Mouse (Mus musculus): ENCODE measurements at regions not wholly inside any gene's neighbourhood (a gene's known extent, or its start where the extent isn't known, plus 50 kb on each side); places are given as distances from the start of the nearest gene placed in this dataset.
"Not testable (repeated sequence)": the region's sequence is repeated elsewhere in the genome, so short reads cannot be mapped to it uniquely, and the experiment has no call there.

GRCm38 (mm10) chr14:53683361-53684015, 570.4 kb downstream of the Dad1 start:
- DNase-seq, result not testable (repeated sequence)

DNA sequence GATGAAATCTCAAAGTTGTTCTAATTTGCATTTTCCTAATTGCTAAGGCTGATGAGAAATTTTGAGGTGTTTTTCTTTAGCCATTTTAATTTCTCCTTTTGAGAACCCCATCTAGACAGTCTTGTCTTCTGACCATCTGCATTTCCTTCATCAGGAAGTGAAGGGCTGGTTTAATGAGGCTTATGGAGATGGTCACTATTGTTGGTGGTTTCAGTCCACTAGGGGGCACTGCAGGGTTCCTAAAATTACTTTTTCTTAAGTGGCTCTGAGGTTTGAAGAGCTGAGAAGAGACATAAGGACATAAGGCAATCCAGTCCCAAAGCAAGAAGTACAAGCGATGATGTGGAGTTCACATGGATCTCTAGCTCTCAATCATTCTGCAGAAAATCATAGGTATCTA, 571.2 kb downstream of the Dad1 start:
- not testable (repeated sequence) for DNase-seq

DNA sequence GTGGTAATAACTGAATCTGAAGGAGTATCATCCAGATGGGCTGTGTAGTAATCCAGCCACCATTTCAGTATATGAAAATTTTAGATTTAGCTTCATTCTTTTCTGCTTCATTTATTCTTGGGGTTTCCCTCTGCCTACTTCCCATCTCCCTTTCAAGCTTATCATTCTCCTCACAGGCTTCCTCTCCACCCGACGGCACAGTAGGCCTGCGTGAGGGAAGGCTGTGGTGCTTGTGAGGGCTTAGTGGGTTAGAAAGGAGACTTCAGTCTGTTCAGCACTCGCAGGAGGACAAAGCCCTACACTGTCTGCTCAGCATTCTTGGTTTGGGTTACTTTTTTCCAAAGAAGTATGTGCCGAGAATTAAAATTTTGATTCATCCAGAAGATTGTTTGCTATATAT, 572.6 kb downstream of the Dad1 start:
- DNase-seq, result not testable (repeated sequence)

- DNase-seq, result not testable (repeated sequence)
Measured at GRCm38 (mm10) chr14:53665681-53666080, 588.2 kb downstream of the Dad1 start.

GRCm38 (mm10) chr14:53662700-53663355, 591.1 kb downstream of the Dad1 start:
- DNase-seq, result not testable (repeated sequence)

- DNase-seq, result not testable (repeated sequence)
Measured at GRCm38 (mm10) chr14:53654669-53655068, 599.2 kb downstream of the Dad1 start.

DNA sequence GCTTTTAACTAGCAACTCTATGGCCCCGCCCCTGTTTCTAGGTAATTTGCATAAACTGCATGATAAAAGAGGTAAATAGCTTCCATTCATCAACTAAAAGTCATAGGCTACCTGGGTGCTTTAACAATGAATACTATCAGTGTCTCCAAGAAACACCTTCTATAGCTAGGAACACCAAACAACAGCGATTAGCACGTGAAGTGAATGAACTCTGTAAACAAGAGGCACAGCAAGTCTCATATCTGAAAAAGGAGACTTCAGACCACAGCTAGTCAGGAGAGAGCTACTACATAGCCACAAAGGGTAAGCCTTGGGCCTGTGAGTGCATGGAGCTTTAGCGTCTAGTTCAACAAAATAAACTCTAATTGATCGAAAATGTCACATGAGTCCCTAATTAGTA, 602.8 kb downstream of the Dad1 start:
- not testable (repeated sequence) for DNase-seq

DNA sequence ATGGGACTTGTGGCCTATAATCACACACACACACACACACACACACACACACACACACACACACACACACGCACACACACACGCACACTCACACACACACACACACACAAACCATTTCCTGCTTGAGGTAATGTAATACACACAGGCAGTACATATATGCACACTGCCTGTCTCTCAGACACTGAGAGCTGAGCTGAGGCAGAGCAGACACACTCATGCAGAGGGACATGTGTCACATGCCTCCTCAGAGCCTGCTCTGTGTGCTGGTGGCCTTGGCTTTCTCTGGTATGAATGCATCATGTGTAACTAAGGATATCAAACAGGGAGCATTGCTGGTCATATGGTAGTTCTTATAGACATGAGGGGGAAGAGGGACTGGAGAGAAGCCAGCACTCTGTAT, 604.7 kb downstream of the Dad1 start:
- not testable (repeated sequence) for DNase-seq

- not testable (repeated sequence) for DNase-seq
Measured at GRCm38 (mm10) chr14:53640441-53640840, 613.5 kb downstream of the Dad1 start.

DNA sequence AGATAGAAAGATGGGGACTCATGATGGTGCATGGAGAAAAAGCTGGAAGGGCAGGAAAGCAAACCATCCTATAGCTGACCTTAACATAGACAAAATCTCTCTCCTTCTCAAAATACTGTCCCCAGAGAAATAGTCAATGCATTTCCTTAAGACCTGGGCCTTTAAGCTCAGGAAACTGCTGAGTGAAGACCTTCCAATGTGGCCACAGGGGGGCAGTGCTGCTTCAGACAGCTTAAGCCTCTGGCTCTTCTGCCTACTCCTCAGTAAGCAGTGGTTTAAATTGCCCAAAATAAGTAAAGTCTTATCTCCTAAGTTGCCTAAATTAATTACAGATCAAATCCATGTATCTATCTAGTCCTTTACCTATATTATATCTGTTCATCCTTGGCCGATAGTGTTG, 616.2 kb downstream of the Dad1 start:
- DNase-seq, result not testable (repeated sequence)

- DNase-seq, result not testable (repeated sequence)
Measured at GRCm38 (mm10) chr14:53635206-53635605, 618.7 kb downstream of the Dad1 start.

DNA sequence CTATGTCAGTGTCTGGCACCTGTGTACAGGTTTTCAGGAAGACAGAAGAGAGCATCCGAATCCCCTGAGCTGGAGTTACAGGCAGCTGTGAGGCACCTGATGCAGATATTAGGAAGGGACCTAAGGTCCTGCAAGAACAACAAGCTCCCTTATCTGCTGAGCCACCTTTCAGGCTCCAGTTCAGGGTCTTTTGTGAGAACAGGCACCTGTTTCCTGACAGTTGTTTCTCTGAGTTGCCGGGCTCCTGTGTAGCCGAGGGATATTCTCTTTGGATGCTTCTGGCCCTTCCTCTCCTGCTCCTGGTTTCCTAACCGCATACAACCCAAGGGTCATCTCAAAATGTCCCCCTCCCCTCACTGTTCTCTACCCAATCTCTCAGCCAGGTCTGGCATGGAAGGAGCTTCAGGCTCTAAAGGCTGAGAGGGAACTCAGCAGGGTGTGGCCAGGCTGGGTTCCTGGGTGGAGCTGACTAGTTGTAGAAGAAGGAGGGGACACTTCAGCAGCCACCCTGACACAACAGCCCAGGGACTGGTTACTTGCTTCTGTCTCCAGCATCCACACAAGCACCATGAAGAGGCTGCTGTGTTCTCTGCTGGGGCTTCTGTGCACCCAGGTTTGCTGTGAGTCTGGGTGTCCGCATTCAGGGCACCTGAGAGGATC, 619.5 kb downstream of the Dad1 start:
- DNase-seq, result not testable (repeated sequence)

GRCm38 (mm10) chr14:53633743-53634142, 620.2 kb downstream of the Dad1 start:
- DNase-seq, result not testable (repeated sequence)

GRCm38 (mm10) chr14:53621376-53621775, 632.5 kb downstream of the Dad1 start:
- not testable (repeated sequence) for DNase-seq

DNA sequence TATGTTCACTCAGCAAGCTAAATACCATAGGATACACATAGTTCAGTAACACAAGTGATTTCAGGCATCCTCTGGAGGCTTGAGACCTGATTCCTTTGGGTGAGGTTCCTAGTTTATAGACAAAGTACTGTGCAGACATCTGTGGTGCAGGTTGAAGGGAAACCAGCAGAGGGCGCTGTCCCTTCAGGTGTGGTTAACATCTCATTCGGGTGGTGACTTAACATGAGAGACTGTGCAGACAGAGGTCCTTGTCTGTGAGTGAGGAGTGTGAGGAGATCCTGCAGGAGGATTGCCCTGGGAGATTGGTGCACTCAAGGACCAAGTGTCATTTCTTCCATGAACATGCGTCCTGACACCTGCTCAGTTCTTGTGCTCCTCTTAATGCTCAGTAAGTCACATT, 637.8 kb downstream of the Dad1 start:
- DNase-seq, result not testable (repeated sequence)

- no peak for DNase-seq
Measured at GRCm38 (mm10) chr14:53614341-53614740, 639.6 kb downstream of the Dad1 start.

GRCm38 (mm10) chr14:53599299-53599698, 654.6 kb downstream of the Dad1 start:
- not testable (repeated sequence) for DNase-seq

- DNase-seq, result not testable (repeated sequence)
Measured at GRCm38 (mm10) chr14:53597287-53597686, 656.6 kb downstream of the Dad1 start.

DNA sequence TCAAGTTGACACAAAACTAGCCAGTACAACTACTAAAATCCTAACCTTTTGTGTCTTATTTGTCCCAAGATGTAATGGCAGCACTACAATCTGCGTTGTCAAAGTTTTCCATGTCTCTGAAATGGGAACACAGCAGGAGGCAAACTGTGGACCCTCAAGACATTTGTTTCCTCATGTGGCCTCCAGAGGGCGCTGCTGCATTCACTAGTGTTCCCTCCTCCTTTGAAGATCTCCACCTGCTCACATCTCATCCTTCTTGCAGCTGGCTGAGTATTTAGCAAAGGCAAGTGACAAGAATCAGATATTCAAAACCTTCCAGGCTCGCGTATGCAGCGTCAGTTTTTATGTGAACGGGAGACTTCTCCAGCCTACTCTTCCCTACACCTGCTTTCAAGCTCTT, 663.3 kb downstream of the Dad1 start:
- not testable (repeated sequence) for DNase-seq

GRCm38 (mm10) chr14:53582528-53582927, 671.4 kb downstream of the Dad1 start:
- DNase-seq, result not testable (repeated sequence)

DNA sequence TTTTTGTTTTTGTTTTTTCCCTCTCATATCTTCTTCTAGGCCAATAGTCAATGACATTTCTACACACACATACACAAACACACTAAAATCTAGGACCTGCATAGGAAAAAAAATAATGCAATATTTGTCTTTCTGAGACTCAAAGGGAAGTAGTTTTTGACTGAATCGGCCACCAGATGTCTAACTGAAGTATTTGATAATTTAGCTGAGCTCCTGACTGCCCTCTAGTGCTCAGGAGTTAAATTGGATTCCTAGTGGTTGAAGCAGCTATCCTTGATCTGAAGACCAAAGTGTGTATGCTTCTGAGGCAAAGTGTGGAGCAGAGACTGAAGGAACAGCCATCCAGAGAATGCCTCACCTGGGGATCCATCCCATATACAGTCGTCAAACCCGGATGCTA, 672.2 kb downstream of the Dad1 start:
- not testable (repeated sequence) for DNase-seq

- DNase-seq, result not testable (repeated sequence)
Measured at GRCm38 (mm10) chr14:53576927-53577326, 677.0 kb downstream of the Dad1 start.

GRCm38 (mm10) chr14:53572701-53573100, 681.2 kb downstream of the Dad1 start:
- DNase-seq, result not testable (repeated sequence)

GRCm38 (mm10) chr14:53562606-53563005, 691.3 kb downstream of the Dad1 start:
- no peak for DNase-seq
